Mouse (Mus musculus) MEL (cell line): Measurements from ENCODE around the gene Gm12184. TPM values are rescaled to one million over a fixed set of nuclear protein-coding genes. Genes with fewer than 3 reads are reported as not detected.
"Not testable (repeated sequence)": the region's sequence is repeated elsewhere in the genome, so short reads cannot be mapped to it uniquely, and the experiment has no call there.

ENCODE experiments used
- DNase-seq: peaks from one replicate; pipeline ENCODE4 v3.0.0; 2011; ENCODE audit warnings: low read depth, low spot score
- H3K27ac ChIP-seq: 2 replicates; pipeline ENCODE4 v1.5.1; 2012; ENCODE audit warnings: low read depth, mild to moderate bottlenecking, control low read depth, low read length, moderate library complexity; ENCODE audit not compliant: control insufficient read depth
- H3K27me3 ChIP-seq, 2 experiments: fragments of 150-350 bp in 1 of 2; sonication (generic) in 1 of 2; 2 replicates each; pipeline ENCODE4 v1.6.1; 2012; ENCODE audit warnings: low read length in 2 of 2, mild to moderate bottlenecking in 2 of 2, improper control_type of control experiment in 1 of 2, moderate library complexity in 1 of 2; ENCODE audit not compliant: insufficient read depth in 2 of 2, control insufficient read depth in 1 of 2
- H3K36me3 ChIP-seq, 2 experiments: 2 replicates each; pipeline ENCODE4 v1.6.1; 2012 to 2014; ENCODE audit warnings: low read length in 2 of 2, improper control_type of control experiment in 1 of 2, inconsistent platforms in 1 of 2, mild to moderate bottlenecking in 1 of 2; ENCODE audit not compliant: insufficient read depth in 2 of 2, control insufficient read depth in 1 of 2
- H3K4me1 ChIP-seq, 2 experiments: fragments of 150-350 bp in 1 of 2; sonication (generic) in 1 of 2; 2 replicates each; pipeline ENCODE4 v1.6.1; 2012; ENCODE audit warnings: low read length in 2 of 2, improper control_type of control experiment in 1 of 2, mild to moderate bottlenecking in 1 of 2; ENCODE audit not compliant: insufficient read depth in 2 of 2, control insufficient read depth in 1 of 2
- H3K4me3 ChIP-seq, 2 experiments: fragments of 150-350 bp in 1 of 2; sonication (generic) in 1 of 2; 2 replicates each; pipeline ENCODE4 v1.5.1; 2012; ENCODE audit warnings: low read depth in 2 of 2, low read length in 2 of 2, mild to moderate bottlenecking in 2 of 2, moderate library complexity in 2 of 2, control low read depth in 1 of 2, improper control_type of control experiment in 1 of 2; ENCODE audit not compliant: control insufficient read depth in 1 of 2, insufficient read depth in 1 of 2
- H3K79me2 ChIP-seq: 2 replicates; pipeline ENCODE4 v1.6.1; 2012; ENCODE audit warnings: mild to moderate bottlenecking, low read length, moderate library complexity; ENCODE audit not compliant: control insufficient read depth, poor library complexity, insufficient read depth
- H3K9ac ChIP-seq: 2 replicates; pipeline ENCODE4 v1.6.1; 2012; ENCODE audit warnings: low read depth, mild to moderate bottlenecking, control low read depth, low read length, moderate library complexity; ENCODE audit not compliant: control insufficient read depth, poor library complexity, severe bottlenecking
- H3K9me3 ChIP-seq: fragments of 150-350 bp; sonication (generic); replicated peaks from 2 replicates; pipeline ENCODE4 v1.6.1; 2012; ENCODE audit warnings: mild to moderate bottlenecking, low read length, improper control_type of control experiment, moderate library complexity; ENCODE audit not compliant: insufficient read depth
- CTCF ChIP-seq, 3 experiments: IDR thresholded peaks in 2 of 3; conservative IDR thresholded peaks in 1 of 3; 2 replicates each; pipeline ENCODE4 v1.5.1; 2011 to 2012; ENCODE audit warnings: low read length in 3 of 3, low read depth in 2 of 3, mild to moderate bottlenecking in 2 of 3, improper control_type of control experiment in 1 of 3, inconsistent platforms in 1 of 3, mixed read lengths in 1 of 3, moderate library complexity in 1 of 3; ENCODE audit not compliant: control insufficient read depth in 1 of 3, insufficient read depth in 1 of 3, poor library complexity in 1 of 3, severe bottlenecking in 1 of 3
- E2F4 ChIP-seq: IDR thresholded peaks from 2 replicates; pipeline ENCODE4 v1.6.1; 2011; ENCODE audit warnings: low read depth, low read length, improper control_type of control experiment, borderline replicate concordance
- ETS1 ChIP-seq: IDR thresholded peaks from 2 replicates; pipeline ENCODE4 v1.6.1; 2012; ENCODE audit warnings: low read depth, mild to moderate bottlenecking, inconsistent platforms, low read length, improper control_type of control experiment, moderate library complexity
- HCFC1 ChIP-seq: IDR thresholded peaks from 2 replicates; pipeline ENCODE4 v1.6.1; 2012; ENCODE audit warnings: low read depth, mild to moderate bottlenecking, inconsistent platforms, low read length, improper control_type of control experiment, moderate library complexity
- JUND ChIP-seq: IDR thresholded peaks from 2 replicates; pipeline ENCODE4 v1.6.1; 2011; ENCODE audit warnings: low read depth, mild to moderate bottlenecking, improper control_type of control experiment, low read length
- MAZ ChIP-seq: IDR thresholded peaks from 2 replicates; pipeline ENCODE4 v1.6.1; 2012; ENCODE audit warnings: low read depth, mild to moderate bottlenecking, inconsistent platforms, low read length, improper control_type of control experiment
- MEF2A ChIP-seq: IDR thresholded peaks from 2 replicates; pipeline ENCODE4 v1.6.1; 2014; ENCODE audit warnings: low read depth, mild to moderate bottlenecking, inconsistent platforms, low read length, improper control_type of control experiment; ENCODE audit not compliant: poor library complexity, insufficient replicate concordance, severe bottlenecking; ENCODE audit errors: extremely low read depth
- MYB ChIP-seq: IDR thresholded peaks from 2 replicates; pipeline ENCODE4 v1.6.1; 2011; ENCODE audit warnings: mild to moderate bottlenecking, low read depth, low read length, improper control_type of control experiment
- MYC ChIP-seq: IDR thresholded peaks from 2 replicates; pipeline ENCODE4 v1.6.1; 2011; ENCODE audit warnings: low read depth, mild to moderate bottlenecking, low read length, improper control_type of control experiment, moderate library complexity
- NRF1 ChIP-seq: IDR thresholded peaks from 2 replicates; pipeline ENCODE4 v1.6.1; 2014; ENCODE audit warnings: low read depth, mild to moderate bottlenecking, inconsistent platforms, low read length, improper control_type of control experiment, moderate library complexity; ENCODE audit not compliant: poor library complexity, insufficient read depth, severe bottlenecking
- POLR2A ChIP-seq, 2 experiments: IDR thresholded peaks; 2 replicates each; pipeline ENCODE4 v1.6.1; 2011 to 2012; ENCODE audit warnings: low read length in 2 of 2, mild to moderate bottlenecking in 2 of 2, control low read depth in 1 of 2, improper control_type of control experiment in 1 of 2, low read depth in 1 of 2, moderate library complexity in 1 of 2; ENCODE audit not compliant: control insufficient read depth in 1 of 2, insufficient read depth in 1 of 2, poor library complexity in 1 of 2
- POLR2AphosphoS2 ChIP-seq: IDR thresholded peaks from 2 replicates; pipeline ENCODE4 v1.6.1; 2011; ENCODE audit warnings: low read length, improper control_type of control experiment
- RAD21 ChIP-seq: IDR thresholded peaks from 2 replicates; pipeline ENCODE4 v1.6.1; 2011; ENCODE audit warnings: mild to moderate bottlenecking, low read depth, low read length, improper control_type of control experiment
- RCOR1 ChIP-seq: IDR thresholded peaks from 2 replicates; pipeline ENCODE4 v1.6.1; 2012; ENCODE audit warnings: low read depth, mild to moderate bottlenecking, inconsistent platforms, low read length, improper control_type of control experiment
- TBP ChIP-seq: IDR thresholded peaks from 2 replicates; pipeline ENCODE4 v1.8.0; 2011; ENCODE audit warnings: low read depth, low read length, improper control_type of control experiment
- TCF12 ChIP-seq: IDR thresholded peaks from 2 replicates; pipeline ENCODE4 v1.6.1; 2014; ENCODE audit warnings: low read depth, mild to moderate bottlenecking, inconsistent platforms, low read length, improper control_type of control experiment, moderate library complexity
- USF1 ChIP-seq: IDR thresholded peaks from 2 replicates; pipeline ENCODE4 v1.6.1; 2014; ENCODE audit warnings: low read depth, mild to moderate bottlenecking, inconsistent platforms, low read length, improper control_type of control experiment, moderate library complexity
- USF2 ChIP-seq, 2 experiments: IDR thresholded peaks; 2 replicates each; pipeline ENCODE4 v1.6.1; 2011 to 2012; ENCODE audit warnings: improper control_type of control experiment in 2 of 2, low read length in 2 of 2, borderline replicate concordance in 1 of 2, inconsistent platforms in 1 of 2, low read depth in 1 of 2, mild to moderate bottlenecking in 1 of 2; ENCODE audit not compliant: insufficient read depth in 1 of 2
- ZC3H11A ChIP-seq: IDR thresholded peaks from 2 replicates; pipeline ENCODE4 v1.6.1; 2012; ENCODE audit warnings: low read depth, mild to moderate bottlenecking, inconsistent platforms, low read length, improper control_type of control experiment
- ZNF384 ChIP-seq: IDR thresholded peaks from 2 replicates; pipeline ENCODE4 v1.6.1; 2012; ENCODE audit warnings: low read depth, mild to moderate bottlenecking, inconsistent platforms, low read length, improper control_type of control experiment
- polyA plus RNA-seq, 2 experiments: library from polyadenylated mRNA; stranded (reverse) in 1 of 2; unstranded in 1 of 2; fragments of >175 nt in 1 of 2; fragments of >200 nt in 1 of 2; gene quantifications; 2 replicates each; pipeline versions ENCODE4 v1.2.1 to v1.2.4; 2012; ENCODE audit warnings: low replicate concordance in 2 of 2, low read depth in 1 of 2; ENCODE audit not compliant: insufficient read length in 2 of 2, insufficient read depth in 1 of 2, missing spikeins in 1 of 2
- total RNA-seq: library from RNA; depleted of rRNA; stranded (reverse); fragments of 300-350 nt; gene quantifications from 2 replicates; pipeline ENCODE4 v1.2.3, GENCODE M21; 2012

The Gm12184 gene
- total and polyA plus RNA-seq, 3 experiments: 10.9 to 15.3 TPM; not detected in 1

DNA sequence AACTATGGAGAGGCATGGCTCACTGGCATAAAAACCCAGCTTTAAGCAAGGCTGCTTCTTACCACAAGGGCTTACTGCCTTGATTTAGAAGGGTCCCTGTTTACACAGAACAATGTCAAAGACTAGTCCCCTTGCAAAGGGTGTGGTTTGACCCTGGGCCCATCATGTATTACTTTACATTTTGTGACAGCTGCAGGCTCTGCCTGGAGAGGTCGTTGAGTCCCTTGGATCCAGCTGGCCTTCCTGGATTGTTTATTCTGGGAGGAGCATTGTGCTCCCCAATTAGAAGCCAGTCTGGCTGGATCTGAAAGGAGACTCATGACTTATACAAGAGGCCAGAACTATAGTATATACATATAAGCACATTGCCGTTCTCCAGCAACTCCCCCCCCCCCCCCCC is 23.8 kb upstream of the Gm12184 start:
- Histone ChIP-seq H3K4me1 (0 out of 4 replicates have a peak, but pooled peaks cover 0 to 6% of the 10 kb centered on the region in 2 experiments), H3K9ac (no peak overlapping the region), H3K9me3 (no peaks in the 10 kb centered on the region), H3K36me3 (peaks cover 0 to 4% of the 10 kb centered on the region in 2 experiments; a peak in 1 of 4 replicates), H3K4me3 (no peak overlapping the region), H3K27ac (no peak overlapping the region), H3K79me2 (no peaks in the 10 kb centered on the region; the same call in 1 of the 2 replicates), H3K27me3 (no peaks in the 10 kb centered on the region)
- TF ChIP-seq ETS1 (no peak), MAZ (no peak)
- no peak for DNase-seq

DNA sequence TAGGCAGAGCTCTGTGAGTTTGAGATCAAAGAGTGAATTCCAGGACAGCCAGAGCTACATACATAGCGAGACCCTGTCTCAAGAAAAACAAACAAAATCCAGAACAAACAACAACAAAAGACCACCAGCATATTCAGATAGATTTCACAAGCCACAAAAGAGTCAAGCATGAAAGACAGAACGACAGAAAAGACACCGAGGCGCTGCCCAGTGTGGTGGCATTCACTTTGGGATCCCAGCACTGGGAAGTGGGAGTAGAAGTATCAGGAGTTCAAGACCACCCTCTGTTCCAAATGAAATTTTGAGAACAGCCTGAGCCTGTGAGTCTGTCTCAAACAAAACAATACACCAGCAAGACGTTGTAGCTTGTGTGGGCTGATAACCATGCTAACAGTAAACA is 20.4 kb upstream of the Gm12184 start:
- H3K4me3 ChIP-seq: no peak overlapping the region
- no peak overlapping the region for H3K9ac ChIP-seq
- H3K36me3 ChIP-seq: no peaks in the 10 kb centered on the region
- TF ChIP-seq TBP (peak; percentile 96), E2F4 (no peak), POLR2A (IDR thresholded peaks at IDR 0.05; ENCODE audit: control insufficient read depth in 1 of 2, insufficient read depth in 1 of 2, low read depth in 1 of 2, low read length in 2 of 2, poor library complexity in 1 of 2) (no peak), MYB (no peak), RCOR1 (no peak)
- no peak overlapping the region for H3K27ac ChIP-seq
- no peaks in the 10 kb centered on the region for H3K27me3 ChIP-seq
- DNase-seq: peak; percentile 42
- no peaks in the 10 kb centered on the region for H3K4me1 ChIP-seq
- H3K79me2 ChIP-seq: no peaks in the 10 kb centered on the region
- H3K9me3 ChIP-seq: no peaks in the 10 kb centered on the region

DNA sequence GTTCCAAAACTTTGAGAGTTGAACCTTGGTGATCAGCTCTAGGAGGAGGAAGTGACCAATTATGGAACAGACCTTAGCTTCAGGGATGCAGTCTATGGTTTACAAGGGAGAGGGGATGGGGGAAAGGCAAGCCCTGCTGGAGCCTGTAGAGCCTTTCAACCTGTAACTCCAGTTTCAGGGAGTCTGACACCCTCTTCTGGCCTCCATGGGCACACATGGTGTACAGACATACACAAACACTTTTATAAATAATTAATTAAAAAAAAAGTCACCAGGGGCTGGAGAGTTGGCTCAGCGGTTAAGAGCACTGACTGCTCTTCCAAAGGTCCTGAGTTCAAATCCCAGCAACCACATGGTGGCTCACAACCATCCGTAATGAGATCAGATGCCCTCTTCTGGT is 19.9 kb upstream of the Gm12184 start:
- not testable (repeated sequence) for H3K9me3 ChIP-seq, H3K27ac ChIP-seq, H3K27me3 ChIP-seq, H3K79me2 ChIP-seq, H3K9ac ChIP-seq, H3K4me1 ChIP-seq, H3K4me3 ChIP-seq, H3K36me3 ChIP-seq
- peak; percentile 50 for DNase-seq
- peak; percentile 31 for TF ChIP-seq RAD21
- TF ChIP-seq ZNF384: peak; percentile 70
- peak in 2 of 3 experiments; percentile 6 to 29; a peak in 2 of 6 replicates for TF ChIP-seq CTCF (IDR thresholded peaks at IDR 0.05 in 2 of 3, conservative IDR thresholded peaks at IDR 0.05 in 1 of 3; ENCODE audit: control insufficient read depth in 1 of 3, insufficient read depth in 1 of 3, low read depth in 2 of 3, low read length in 3 of 3, poor library complexity in 1 of 3, severe bottlenecking in 1 of 3)

DNA sequence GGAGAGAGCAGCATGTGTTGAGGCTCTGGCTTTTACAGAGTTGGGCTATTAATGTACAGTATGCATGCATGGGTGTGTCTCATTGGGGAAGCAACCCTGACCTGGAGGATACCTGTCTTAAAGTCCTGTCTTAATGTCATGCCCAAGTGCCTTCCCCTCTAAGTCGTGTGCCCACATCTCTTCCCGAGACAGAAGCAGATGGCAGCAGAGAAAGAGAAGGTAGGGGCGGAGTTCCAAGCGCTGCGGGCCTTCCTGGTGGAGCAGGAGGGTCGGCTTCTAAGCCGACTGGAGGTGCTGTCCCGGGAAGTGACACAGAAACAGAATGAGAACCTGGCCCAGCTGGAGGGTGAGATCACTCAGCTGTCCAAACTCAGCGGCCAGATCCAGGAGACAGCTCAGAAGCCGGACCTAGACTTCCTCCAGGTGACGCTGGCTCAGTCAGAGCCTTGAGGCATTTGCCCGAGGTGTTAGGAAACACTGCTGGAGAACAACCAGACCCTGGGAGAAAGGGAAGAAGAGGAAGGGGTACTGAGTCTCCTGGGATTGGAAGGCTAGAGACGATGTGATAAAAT is 18.9 kb upstream of the Gm12184 start:
- Histone ChIP-seq H3K9ac (no peak overlapping the region), H3K4me3 (no peak overlapping the region), H3K36me3 (no peaks in the 10 kb centered on the region), H3K9me3 (no peaks in the 10 kb centered on the region), H3K79me2 (no peaks in the 10 kb centered on the region), H3K27ac (no peak overlapping the region), H3K27me3 (no peaks in the 10 kb centered on the region), H3K4me1 (no peaks in the 10 kb centered on the region)
- DNase-seq: no peak
- no peak for TF ChIP-seq RAD21
- TF ChIP-seq TCF12: no peak
- TF ChIP-seq MEF2A: no peak
- no peak for TF ChIP-seq POLR2A (IDR thresholded peaks at IDR 0.05; ENCODE audit: control insufficient read depth in 1 of 2, insufficient read depth in 1 of 2, low read depth in 1 of 2, low read length in 2 of 2, poor library complexity in 1 of 2)
- no peak for TF ChIP-seq JUND
- TF ChIP-seq POLR2AphosphoS2: no peak
- no peak for TF ChIP-seq MYB
- no peak for TF ChIP-seq USF2 (IDR thresholded peaks at IDR 0.05; ENCODE audit: borderline replicate concordance in 1 of 2, insufficient read depth in 1 of 2, low read depth in 1 of 2, low read length in 2 of 2)
- TF ChIP-seq USF1: no peak
- no peak for TF ChIP-seq HCFC1
- TF ChIP-seq NRF1: no peak
- TF ChIP-seq MYC: no peak
- no peak for TF ChIP-seq ZC3H11A
